Mouse (Mus musculus): Measurements from ENCODE around the gene Fbln2. TPM values are rescaled to one million over a fixed set of nuclear protein-coding genes. Genes with fewer than 3 reads are reported as not detected.

Gene Fbln2
- total and polyA plus RNA-seq, 3 experiments, result 0.81 TPM; not detected in 2

DNA sequence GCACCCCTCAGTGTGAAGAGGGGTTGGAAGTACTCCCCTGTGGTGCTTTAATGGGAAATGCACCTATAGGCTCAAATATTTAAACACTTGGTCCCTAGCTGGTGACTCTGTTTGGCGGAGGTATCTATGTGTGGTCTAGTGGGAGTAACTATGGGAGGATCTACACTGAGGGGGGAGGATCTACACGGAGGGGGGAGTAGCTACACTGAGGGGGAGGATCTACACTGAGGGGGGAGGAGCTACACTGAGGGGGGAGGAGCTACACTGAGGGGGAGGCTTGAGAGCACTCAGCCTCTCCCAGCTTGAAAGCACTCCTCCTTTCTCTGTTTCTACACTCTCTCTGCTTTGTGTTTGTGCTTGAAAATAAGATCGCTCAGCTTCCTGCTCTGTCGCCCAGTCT, 67.2 kb downstream of the Fbln2 start:
- no peak for DNase-seq (ENCODE audit: extremely low read depth)
- no peak overlapping the region for H3K27ac ChIP-seq (ENCODE audit: insufficient read depth, low read depth)
- H3K9me3 ChIP-seq (replicated peaks; ENCODE audit: low read length), result no peaks in the 10 kb centered on the region
- dilution Hi-C loops (cut with MboI; ENCODE audit: extremely low pct_ligation_motif_present, extremely low pct_unique_long_range_greater_than_20kb, low sequenced_read_pairs) (no loop called here), in situ Hi-C loops (cut with MboI; ENCODE audit: low pct_ligation_motif_present, low pct_unique_long_range_greater_than_20kb, low sequenced_read_pairs) (loop anchor here (5.0 kb wide), 1 partner anchor 107 kb away; no protein-coding TSS in a partner anchor)
- no peak overlapping the region for H3K9ac ChIP-seq (ENCODE audit: insufficient read depth, low read depth)
- TF ChIP-seq ZC3H11A (IDR thresholded peaks at IDR 0.05; ENCODE audit: low read depth, low read length), result no peak
- no peak for TF ChIP-seq JUN (IDR thresholded peaks at IDR 0.05; ENCODE audit: insufficient read depth, low read depth, low read length)
- no peak for TF ChIP-seq USF1 (IDR thresholded peaks at IDR 0.05; ENCODE audit: low read depth, low read length)
- TF ChIP-seq POLR2AphosphoS2 (IDR thresholded peaks at IDR 0.05; ENCODE audit: low read depth, low read length), result no peak
- H3K27me3 ChIP-seq (replicated peaks), result peaks cover 87% of the 10 kb centered on the region
- H3K4me1 ChIP-seq (ENCODE audit: control insufficient read depth in 1 of 2, insufficient read depth in 2 of 2), result no peaks in the 10 kb centered on the region
- no peaks in the 10 kb centered on the region for H3K79me2 ChIP-seq (replicated peaks; ENCODE audit: control insufficient read depth, extremely low read depth, insufficient read depth, poor library complexity, severe bottlenecking)
- H3K4me2 ChIP-seq (ENCODE audit: insufficient read depth, low read depth, poor library complexity, severe bottlenecking), result no peak overlapping the region
- H3K4me3 ChIP-seq (replicated peaks in 1 of 3; ENCODE audit: low read depth in 2 of 3, low read length in 2 of 3, poor library complexity in 1 of 3), result no peak overlapping the region
- no peaks in the 10 kb centered on the region for H3K36me3 ChIP-seq (replicated peaks in 1 of 2; ENCODE audit: control insufficient read depth in 1 of 2, insufficient read depth in 1 of 2, low read length in 1 of 2)

DNA sequence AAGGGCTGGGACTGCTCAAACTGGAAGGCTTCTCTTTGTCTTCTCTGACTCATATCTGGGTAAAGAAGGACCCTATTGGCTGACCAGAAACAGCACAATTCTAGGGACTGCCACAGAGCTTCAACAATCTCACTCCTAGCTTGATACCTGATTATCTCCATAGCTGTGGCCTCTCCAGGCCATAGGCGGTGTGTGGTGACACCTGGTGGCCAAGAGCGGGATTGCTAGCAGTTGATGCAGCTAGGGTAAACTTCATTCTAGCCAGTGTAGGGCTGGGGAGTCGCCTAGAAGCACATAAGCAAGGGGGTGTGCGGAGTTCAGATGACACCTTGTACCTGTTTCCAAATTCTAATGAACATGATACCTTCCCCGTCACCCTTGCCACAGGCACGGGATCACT, 69.0 kb downstream of the Fbln2 start:
- Histone ChIP-seq H3K79me2 (replicated peaks; ENCODE audit: control insufficient read depth, extremely low read depth, insufficient read depth, poor library complexity, severe bottlenecking) (no peaks in the 10 kb centered on the region), H3K4me1 (ENCODE audit: control insufficient read depth in 1 of 2, insufficient read depth in 2 of 2) (no peaks in the 10 kb centered on the region), H3K36me3 (replicated peaks in 1 of 2; ENCODE audit: control insufficient read depth in 1 of 2, insufficient read depth in 1 of 2, low read length in 1 of 2) (no peaks in the 10 kb centered on the region), H3K27me3 (replicated peaks) (peaks cover 89% of the 10 kb centered on the region), H3K27ac (ENCODE audit: insufficient read depth, low read depth) (no peak overlapping the region), H3K9ac (ENCODE audit: insufficient read depth, low read depth) (no peak overlapping the region), H3K9me3 (replicated peaks; ENCODE audit: low read length) (peaks cover 3% of the 10 kb centered on the region), H3K4me3 (replicated peaks in 1 of 3; ENCODE audit: low read depth in 2 of 3, low read length in 2 of 3, poor library complexity in 1 of 3) (no peak overlapping the region), H3K4me2 (ENCODE audit: insufficient read depth, low read depth, poor library complexity, severe bottlenecking) (no peak overlapping the region)
- DNase-seq (ENCODE audit: extremely low read depth), result peak; percentile 60
- TF ChIP-seq TCF12 (IDR thresholded peaks at IDR 0.05; ENCODE audit: low read depth, low read length) (0 out of 2 replicates have a peak, but pooled peaks have one; percentile 27), CHD2 (IDR thresholded peaks at IDR 0.05; ENCODE audit: low read length) (no peak), SMC3 (IDR thresholded peaks at IDR 0.05; ENCODE audit: low read depth, low read length) (peak; percentile 85), NELFE (IDR thresholded peaks at IDR 0.05; ENCODE audit: low read depth, low read length) (peak; percentile 16; the same call in 1 of the 2 replicates), CTCF (conservative IDR thresholded peaks at IDR 0.05 in 1 of 2, IDR thresholded peaks at IDR 0.05 in 1 of 2; ENCODE audit: low read depth in 2 of 2, low read length in 2 of 2) (peak; percentile 86 to 94), ZMIZ1 (IDR thresholded peaks at IDR 0.05; ENCODE audit: low read depth, low read length) (no peak), RAD21 (IDR thresholded peaks at IDR 0.05; ENCODE audit: low read depth, low read length) (peak; percentile 91), IRF4 (IDR thresholded peaks at IDR 0.05; ENCODE audit: low read depth, low read length) (peak; percentile 27; the same call in 1 of the 2 replicates)
- dilution Hi-C loops (cut with MboI; ENCODE audit: extremely low pct_ligation_motif_present, extremely low pct_unique_long_range_greater_than_20kb, low sequenced_read_pairs) (no loop called here), in situ Hi-C loops (cut with MboI; ENCODE audit: low pct_ligation_motif_present, low pct_unique_long_range_greater_than_20kb, low sequenced_read_pairs) (loop anchor here (10.0 kb wide), 2 partner anchors 124 to 224 kb away; no protein-coding TSS in a partner anchor)

DNA sequence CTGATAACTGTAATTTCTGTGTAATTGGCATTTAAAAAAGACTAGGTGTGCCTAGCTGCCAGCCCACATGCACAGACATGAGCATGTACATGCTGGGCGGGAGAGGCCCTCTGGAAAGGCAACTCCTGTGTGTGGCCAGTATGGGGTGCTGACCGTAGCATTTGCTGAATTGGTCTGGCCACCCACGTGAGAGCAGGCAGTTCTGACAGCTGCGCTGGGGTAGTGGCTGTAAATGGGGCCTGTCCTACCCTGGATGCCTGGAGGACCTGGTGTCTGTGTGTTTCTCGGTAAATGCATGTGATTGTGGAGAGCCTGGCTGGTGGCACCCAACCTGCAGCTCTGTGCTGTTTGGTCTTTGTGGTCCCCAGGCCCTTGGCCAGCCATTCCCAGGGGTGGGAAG, 69.5 kb downstream of the Fbln2 start:
- Histone ChIP-seq H3K9me3 (replicated peaks; ENCODE audit: low read length) (peaks cover 3% of the 10 kb centered on the region), H3K4me3 (replicated peaks in 1 of 3; ENCODE audit: low read depth in 2 of 3, low read length in 2 of 3, poor library complexity in 1 of 3) (no peak overlapping the region), H3K27ac (ENCODE audit: insufficient read depth, low read depth) (no peak overlapping the region), H3K4me1 (ENCODE audit: control insufficient read depth in 1 of 2, insufficient read depth in 2 of 2) (no peaks in the 10 kb centered on the region), H3K36me3 (replicated peaks in 1 of 2; ENCODE audit: control insufficient read depth in 1 of 2, insufficient read depth in 1 of 2, low read length in 1 of 2) (no peaks in the 10 kb centered on the region), H3K9ac (ENCODE audit: insufficient read depth, low read depth) (no peak overlapping the region), H3K79me2 (replicated peaks; ENCODE audit: control insufficient read depth, extremely low read depth, insufficient read depth, poor library complexity, severe bottlenecking) (no peaks in the 10 kb centered on the region), H3K27me3 (replicated peaks) (peaks cover 89% of the 10 kb centered on the region), H3K4me2 (ENCODE audit: insufficient read depth, low read depth, poor library complexity, severe bottlenecking) (no peak overlapping the region)
- dilution Hi-C loops (cut with MboI; ENCODE audit: extremely low pct_ligation_motif_present, extremely low pct_unique_long_range_greater_than_20kb, low sequenced_read_pairs) (no loop called here), in situ Hi-C loops (cut with MboI; ENCODE audit: low pct_ligation_motif_present, low pct_unique_long_range_greater_than_20kb, low sequenced_read_pairs) (loop anchor here (10.0 kb wide), 2 partner anchors 123 to 223 kb away; no protein-coding TSS in a partner anchor)
- TF ChIP-seq TBP (conservative IDR thresholded peaks at IDR 0.05; ENCODE audit: low read depth, low read length) (no peak), NRF1 (IDR thresholded peaks at IDR 0.05; ENCODE audit: low read depth, low read length) (no peak), GABPA (IDR thresholded peaks at IDR 0.05; ENCODE audit: insufficient replicate concordance, low read depth, low read length) (no peak), E2F4 (IDR thresholded peaks at IDR 0.05; ENCODE audit: insufficient replicate concordance, low read depth, low read length) (no peak), CHD2 (IDR thresholded peaks at IDR 0.05; ENCODE audit: low read length) (no peak), POLR2AphosphoS2 (IDR thresholded peaks at IDR 0.05; ENCODE audit: low read depth, low read length) (no peak)
- no peak for DNase-seq (ENCODE audit: extremely low read depth)

Data from CH12.LX (cell line).